Mouse (Mus musculus): ENCODE data around the gene Srgap2. TPM values are rescaled to one million over a fixed set of nuclear protein-coding genes. Genes with fewer than 3 reads are reported as not detected.

Gene Srgap2
- total RNA-seq, 2 experiments from 2014 or later: 19.5 TPM

GRCm38 (mm10) chr1:131245926-131246325 lies 281.2 kb downstream of the Srgap2 start:
- peak; percentile 41 to 69 for DNase-seq

- peak; percentile 80 to 83 for DNase-seq
Observed at GRCm38 (mm10) chr1:131245089-131245856, 281.9 kb downstream of the Srgap2 start, which contains the start of gene Rassf5. TSS of gene Rassf5 (minus strand) at chr1:131245258.

- no peak for DNase-seq
Observed at GRCm38 (mm10) chr1:131244536-131245088, 282.5 kb downstream of the Srgap2 start.

GRCm38 (mm10) chr1:131242956-131243355 lies 284.2 kb downstream of the Srgap2 start:
- no peak for DNase-seq

- DNase-seq: no peak
Observed at GRCm38 (mm10) chr1:131239576-131240193, 287.5 kb downstream of the Srgap2 start.

GRCm38 (mm10) chr1:131238931-131239381 lies 288.2 kb downstream of the Srgap2 start:
- peak; percentile 80 to 91 for DNase-seq

- DNase-seq: no peak
Observed at GRCm38 (mm10) chr1:131236077-131236476, 291.1 kb downstream of the Srgap2 start.

Small RNA genes lying within 50 kb of the gene (microRNA-seq; reads per million reads assigned to microRNA genes)
- gene Gm24273: 0 reads per million in 2 experiments

Other genes starting within 250 kb of the Srgap2 start
- gene Ikbke, start 247.7 kb downstream of the Srgap2 start, total RNA-seq (2021): 1 to 10 TPM; 1.5 to 2.6 TPM
- gene Fam72a, start 551 bp upstream of the Srgap2 start, total RNA-seq (2021): under 1 TPM; 0.87 to 0.89 TPM
- gene Avpr1b, start 71.9 kb upstream of the Srgap2 start, total RNA-seq (2021): not detected
- gene Ctse, start 111.0 kb upstream of the Srgap2 start, total RNA-seq (2021): 1 to 10 TPM in 1 of 2 experiments, under 1 TPM in 1; 0.52 to 2.5 TPM
- gene Rab7b, start 161.3 kb upstream of the Srgap2 start, total RNA-seq (2021): 1 to 10 TPM; 2.9 to 3.4 TPM
- under 1 TPM in 1 of 2 experiments, not detected in 1; 0.15 TPM for gene Slc26a9, start 216.7 kb upstream of the Srgap2 start, total RNA-seq (2021)

Measured in heart, adult 18-20 months (tissue).